Mouse (Mus musculus): ENCODE measurements around the gene 1700029I15Rik.

DNA sequence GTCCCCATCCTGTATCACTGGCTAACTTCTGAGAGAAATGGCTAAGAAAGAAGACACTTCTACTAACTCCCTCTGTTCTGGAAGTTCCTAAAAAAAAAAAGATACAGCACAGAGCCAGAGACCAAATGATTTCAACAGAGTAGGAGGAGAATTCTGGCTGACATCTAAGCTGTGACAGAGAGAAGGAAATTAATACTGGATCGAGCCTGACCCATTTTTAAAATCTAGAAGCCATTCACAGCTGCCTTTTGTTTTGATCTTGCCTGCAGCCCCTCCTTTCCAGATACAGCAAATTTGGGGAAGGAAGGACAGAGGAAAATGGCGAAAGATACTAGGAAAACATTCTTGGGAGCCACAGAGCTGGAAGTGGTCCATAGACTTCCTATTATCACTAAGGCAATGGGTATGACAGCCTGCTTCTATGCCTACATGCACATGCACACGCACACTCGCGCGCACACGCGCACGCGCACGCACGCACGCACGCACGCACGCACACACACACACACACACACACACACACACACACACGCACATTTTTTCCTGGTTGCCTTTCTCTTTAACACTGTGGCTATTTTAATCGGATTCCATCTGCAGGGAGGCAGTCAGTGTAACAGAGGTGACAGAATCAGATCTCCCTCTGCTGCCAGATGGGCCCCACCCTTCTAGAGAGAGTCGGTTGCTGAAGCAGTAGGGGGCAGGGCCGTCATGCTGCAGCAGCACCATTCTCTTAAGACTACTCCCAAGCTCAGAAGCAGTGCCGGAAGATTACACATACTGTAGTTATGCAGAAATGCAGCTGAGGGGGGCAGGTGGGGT, 48.6 kb downstream of the 1700029I15Rik start:
- no peak for TF ChIP-seq MAZ (IDR thresholded peaks at IDR 0.05; ENCODE audit: low read depth, low read length)
- TF ChIP-seq MAX (IDR thresholded peaks at IDR 0.05; ENCODE audit: low read length) = no peak
- no peak for TF ChIP-seq TBP (conservative IDR thresholded peaks at IDR 0.05; ENCODE audit: low read depth, low read length)
- no peak for TF ChIP-seq KAT2A (IDR thresholded peaks at IDR 0.05; ENCODE audit: insufficient replicate concordance, low read length)
- TF ChIP-seq CTCF (conservative IDR thresholded peaks at IDR 0.05 in 1 of 2, IDR thresholded peaks at IDR 0.05 in 1 of 2; ENCODE audit: low read depth in 2 of 2, low read length in 2 of 2) = no peak
- no peak for TF ChIP-seq HCFC1 (IDR thresholded peaks at IDR 0.05; ENCODE audit: low read depth, low read length)
- no peak for TF ChIP-seq USF2 (conservative IDR thresholded peaks at IDR 0.05; ENCODE audit: low read depth, low read length)
- TF ChIP-seq MYC (IDR thresholded peaks at IDR 0.05; ENCODE audit: low read depth, low read length) = no peak
